In genomic region chr10:68029081-68029626, GRCm38 (mm10) we compare ENCODE assay signal across 17 mouse cellular contexts. TPM values are rescaled to one million over a fixed set of nuclear protein-coding genes. Genes with fewer than 3 reads are reported as not detected.
DNase-seq lines count a peak whose midpoint lies in the region; ATAC-seq and TF ChIP-seq lines count a peak whose summit lies in the region.
"Had no signal": no experiment of that assay in that cellular context is flagged by ENCODE, and none has a peak within 500 bp of the region (broad histone marks: within the 10 kb centered on the region; RNA-seq: fewer than 3 reads in every experiment).

No protein-coding gene starts in this region.

- no peak for ATAC-seq in forebrain, embryonic 12.5 days (ENCODE audit: low FRiP score)
- ATAC-seq in midbrain, embryonic 11.5 days (ENCODE audit: low FRiP score): 0 out of 2 replicates have a peak, but pooled peaks have one; percentile 19
- ATAC-seq in midbrain, postnatal 0 days (ENCODE audit: low FRiP score): no peak
- no peak for ATAC-seq in cerebellum, adult (ENCODE audit: insufficient number of reproducible peaks, low FRiP score, low TSS enrichment)
- ATAC-seq: activated CD4-positive, CD25-positive, alpha-beta regulatory T cell, adult 4 months; intestine, embryonic 15.5 days; midbrain, embryonic 15.5 days had no signal

- no peak overlapping the region for H3K9ac ChIP-seq in forebrain, embryonic 12.5 days
- H3K9ac ChIP-seq in midbrain, embryonic 11.5 days (ENCODE audit: low read length): no peak overlapping the region
- no peak overlapping the region for H3K9ac ChIP-seq in midbrain, postnatal 0 days (replicated peaks; ENCODE audit: low read length, poor library complexity, severe bottlenecking)
- H3K9ac ChIP-seq: heart, embryonic 13.5 days; hindbrain, embryonic 12.5 days; intestine, embryonic 15.5 days; liver, embryonic 12.5 days; midbrain, embryonic 15.5 days had no signal

- H3K27me3 ChIP-seq in forebrain, embryonic 10.5 days (ENCODE audit: poor library complexity, severe bottlenecking): no peaks in the 10 kb centered on the region
- no peaks in the 10 kb centered on the region for H3K27me3 ChIP-seq in forebrain, embryonic 12.5 days
- no peaks in the 10 kb centered on the region for H3K27me3 ChIP-seq in midbrain, embryonic 11.5 days (ENCODE audit: control insufficient read depth, insufficient read depth, low read length)
- no peaks in the 10 kb centered on the region for H3K27me3 ChIP-seq in midbrain, postnatal 0 days (ENCODE audit: insufficient read depth, low read length)
- H3K27me3 ChIP-seq in limb, embryonic 10.5 days (ENCODE audit: low read depth, poor library complexity, severe bottlenecking): no peaks in the 10 kb centered on the region
- H3K27me3 ChIP-seq: heart, embryonic 13.5 days; hindbrain, embryonic 12.5 days; intestine, embryonic 15.5 days; liver, embryonic 12.5 days; midbrain, embryonic 15.5 days had no signal

- no peak overlapping the region for H3K4me2 ChIP-seq in forebrain, embryonic 12.5 days
- H3K4me2 ChIP-seq in midbrain, embryonic 11.5 days: no peak overlapping the region
- no peak overlapping the region for H3K4me2 ChIP-seq in midbrain, postnatal 0 days (ENCODE audit: low read depth, low read length, poor library complexity, severe bottlenecking)
- H3K4me2 ChIP-seq: heart, embryonic 13.5 days; hindbrain, embryonic 12.5 days; intestine, embryonic 15.5 days; liver, embryonic 12.5 days; midbrain, embryonic 15.5 days had no signal

- no peak for TF ChIP-seq CTCF in midbrain, postnatal 0 days (IDR thresholded peaks at IDR 0.05)

- no peak for DNase-seq in forebrain, embryonic 10.5 days (ENCODE audit: extremely low spot score, low spot score)
- DNase-seq in midbrain, embryonic 11.5 days (ENCODE audit: low spot score, missing footprints): no peak
- no peak for DNase-seq in midbrain, postnatal 0 days (ENCODE audit: low spot score)
- DNase-seq in limb, embryonic 10.5 days (ENCODE audit: low spot score): no peak
- DNase-seq in urinary bladder, adult 2 months (ENCODE audit: low spot score): no peak
- no peak for DNase-seq in ovary, postnatal 14 days (ENCODE audit: low spot score)
- DNase-seq: cerebellum, adult 18-20 months; lung, postnatal 14 days had no signal

- H3K4me1 ChIP-seq in forebrain, embryonic 10.5 days: peaks cover 9% of the 10 kb centered on the region
- H3K4me1 ChIP-seq in forebrain, embryonic 12.5 days: no peaks in the 10 kb centered on the region
- H3K4me1 ChIP-seq in midbrain, embryonic 11.5 days (ENCODE audit: control insufficient read depth, insufficient read depth, low read length): no peaks in the 10 kb centered on the region
- no peaks in the 10 kb centered on the region for H3K4me1 ChIP-seq in midbrain, postnatal 0 days (ENCODE audit: insufficient read depth, low read length)
- H3K4me1 ChIP-seq in limb, embryonic 10.5 days: peaks cover 25% of the 10 kb centered on the region
- H3K4me1 ChIP-seq: heart, embryonic 13.5 days; hindbrain, embryonic 12.5 days; intestine, embryonic 15.5 days; midbrain, embryonic 15.5 days had no signal

- H3K4me3 ChIP-seq in forebrain, embryonic 10.5 days: no peak overlapping the region
- H3K4me3 ChIP-seq in forebrain, embryonic 12.5 days (replicated peaks): no peak overlapping the region
- no peak overlapping the region for H3K4me3 ChIP-seq in midbrain, embryonic 11.5 days (ENCODE audit: low read depth, low read length)
- no peak overlapping the region for H3K4me3 ChIP-seq in midbrain, postnatal 0 days (ENCODE audit: low read depth, low read length)
- H3K4me3 ChIP-seq in limb, embryonic 10.5 days: no peak overlapping the region
- H3K4me3 ChIP-seq: heart, embryonic 13.5 days; hindbrain, embryonic 12.5 days; intestine, embryonic 15.5 days; liver, embryonic 12.5 days; midbrain, embryonic 15.5 days had no signal

- no peaks in the 10 kb centered on the region for H3K9me3 ChIP-seq in forebrain, embryonic 10.5 days
- no peaks in the 10 kb centered on the region for H3K9me3 ChIP-seq in forebrain, embryonic 12.5 days
- no peaks in the 10 kb centered on the region for H3K9me3 ChIP-seq in midbrain, embryonic 11.5 days (ENCODE audit: control insufficient read depth, low read length)
- no peaks in the 10 kb centered on the region for H3K9me3 ChIP-seq in midbrain, postnatal 0 days (ENCODE audit: low read length)
- no peaks in the 10 kb centered on the region for H3K9me3 ChIP-seq in limb, embryonic 10.5 days (replicated peaks)
- H3K9me3 ChIP-seq: heart, embryonic 13.5 days; hindbrain, embryonic 12.5 days; intestine, embryonic 15.5 days; liver, embryonic 12.5 days; midbrain, embryonic 15.5 days had no signal

- H3K27ac ChIP-seq in forebrain, embryonic 10.5 days: 0 out of 2 replicates have a peak overlapping the region, but pooled peaks have one; percentile 25
- no peak overlapping the region for H3K27ac ChIP-seq in forebrain, embryonic 12.5 days
- no peak overlapping the region for H3K27ac ChIP-seq in midbrain, embryonic 11.5 days (ENCODE audit: low read depth, low read length)
- no peak overlapping the region for H3K27ac ChIP-seq in midbrain, postnatal 0 days (ENCODE audit: low read depth, low read length)
- H3K27ac ChIP-seq in limb, embryonic 10.5 days: peak overlapping the region; percentile 30; the same call in 1 of the 2 replicates
- H3K27ac ChIP-seq: heart, embryonic 13.5 days; hindbrain, embryonic 12.5 days; intestine, embryonic 15.5 days; midbrain, embryonic 15.5 days had no signal

- WGBS in forebrain, embryonic 10.5 days: 95% methylated on average over 5 of the region's 5 CpGs
- 89% methylated on average over 5 of the region's 5 CpGs for WGBS in forebrain, embryonic 12.5 days
- 95% methylated on average over 5 of the region's 5 CpGs for WGBS in midbrain, embryonic 11.5 days
- WGBS in midbrain, postnatal 0 days: 87% methylated on average over 5 of the region's 5 CpGs
- 88% methylated on average over 5 of the region's 5 CpGs for WGBS in limb, embryonic 10.5 days

- peaks cover 87% of the 10 kb centered on the region for H3K36me3 ChIP-seq in forebrain, embryonic 10.5 days (replicated peaks)
- peaks cover 47% of the 10 kb centered on the region for H3K36me3 ChIP-seq in forebrain, embryonic 12.5 days (replicated peaks)
- H3K36me3 ChIP-seq in midbrain, embryonic 11.5 days (ENCODE audit: control insufficient read depth, insufficient read depth, low read length): peaks cover 4% of the 10 kb centered on the region
- H3K36me3 ChIP-seq in midbrain, postnatal 0 days (ENCODE audit: insufficient read depth, low read length): no peaks in the 10 kb centered on the region
- peaks cover 38% of the 10 kb centered on the region for H3K36me3 ChIP-seq in limb, embryonic 10.5 days
- H3K36me3 ChIP-seq: G1E; intestine, embryonic 15.5 days; liver, embryonic 12.5 days; midbrain, embryonic 15.5 days had no signal

RNA-seq across cellular contexts. Expression of gene Rtkn2, which starts 49.8 kb away (rescaled TPM):
- polyA plus RNA-seq in forebrain, embryonic 10.5 days (2016; fragmentation: Nextera tagmentation; extraction: Ambion mirVana): 20.9 and 22.4 TPM in 2 replicates
- 29.1 and 29.4 TPM in 2 replicates for polyA plus RNA-seq in forebrain, embryonic 12.5 days (2016; fragmentation: Nextera tagmentation; extraction: Ambion mirVana)
- polyA plus RNA-seq in midbrain, embryonic 11.5 days (2014; fragmentation: Nextera tagmentation; extraction: Ambion mirVana): 19.9 and 23.2 TPM in 2 replicates
- total RNA-seq in midbrain, postnatal 0 days (2014; rRNA removed): 2.4 and 3.0 TPM in 2 replicates
- polyA plus RNA-seq in midbrain, postnatal 0 days (2015; fragmentation: Nextera tagmentation; extraction: Ambion mirVana): 2.8 TPM in 2 replicates
- polyA plus RNA-seq in limb, embryonic 10.5 days (2016; fragmentation: Nextera tagmentation; extraction: Ambion mirVana): 9.3 and 11.8 TPM in 2 replicates
- 0.26 and 0.34 TPM in 2 replicates for polyA plus RNA-seq in urinary bladder, adult 2 months (2012; rRNA removed)
- polyA plus RNA-seq: G1E had no signal

Comparison
In these comparisons a context has a peak if more than half of its experiments do, and no peak if none do; other contexts are left out.
1. H3K27ac ChIP-seq: peak in forebrain, embryonic 10.5 days (single experiment) and limb, embryonic 10.5 days (single experiment); none in forebrain, embryonic 12.5 days (single experiment), midbrain, embryonic 11.5 days (single experiment) and midbrain, postnatal 0 days (single experiment).